Mouse (Mus musculus): Measurements from ENCODE around the gene Fosl1. TPM values are rescaled to one million over a fixed set of nuclear protein-coding genes. Genes with fewer than 3 reads are reported as not detected.
A peak's percentile ranks its signal among the peaks of the same experiment; 100 is the strongest.

Gene Fosl1
- polyA plus RNA-seq, 1 experiment from 2014 or later, result not detected

DNA sequence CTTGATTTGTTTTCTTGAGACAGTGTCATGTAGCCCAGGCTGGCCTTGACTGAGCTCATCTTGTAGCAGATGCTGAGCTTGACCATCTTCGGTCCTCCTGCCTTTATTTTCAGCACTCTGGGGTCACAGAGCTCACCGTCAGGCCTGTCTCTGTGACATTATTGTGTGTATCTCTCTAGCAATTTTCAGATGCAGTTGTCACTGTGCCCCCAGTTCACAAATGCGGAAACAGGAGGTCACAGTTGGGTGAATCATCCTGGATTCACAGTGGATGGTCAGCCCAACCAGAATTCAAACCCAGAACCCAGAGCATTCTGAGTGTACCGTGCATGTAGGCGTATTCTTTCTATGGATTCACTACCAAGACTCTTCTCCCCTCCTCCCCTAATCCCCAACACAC lies 1.6 kb upstream of the Fosl1 start:
- DNase-seq (ENCODE audit: low spot score) (no peak), ATAC-seq (replicated peaks; ENCODE audit: low FRiP score) (no peak)
- no peak overlapping the region for H3K4me2 ChIP-seq (ENCODE audit: low read depth, low read length, severe bottlenecking)
- no peak overlapping the region for H3K27ac ChIP-seq (ENCODE audit: low read depth, low read length)
- H3K9me3 ChIP-seq (ENCODE audit: control insufficient read depth, low read length), result no peaks in the 10 kb centered on the region
- H3K9ac ChIP-seq (ENCODE audit: low read length), result no peak overlapping the region
- 84% methylated on average over 5 of the region's 5 CpGs for WGBS
- H3K27me3 ChIP-seq (ENCODE audit: control insufficient read depth, insufficient read depth, low read length), result peaks cover 36% of the 10 kb centered on the region
- no peak overlapping the region for H3K4me3 ChIP-seq (ENCODE audit: low read depth, low read length)
- peaks cover 13% of the 10 kb centered on the region for H3K4me1 ChIP-seq (replicated peaks; ENCODE audit: control insufficient read depth, insufficient read depth, low read length)
- H3K36me3 ChIP-seq (ENCODE audit: control insufficient read depth, insufficient read depth, low read length), result no peaks in the 10 kb centered on the region

DNA sequence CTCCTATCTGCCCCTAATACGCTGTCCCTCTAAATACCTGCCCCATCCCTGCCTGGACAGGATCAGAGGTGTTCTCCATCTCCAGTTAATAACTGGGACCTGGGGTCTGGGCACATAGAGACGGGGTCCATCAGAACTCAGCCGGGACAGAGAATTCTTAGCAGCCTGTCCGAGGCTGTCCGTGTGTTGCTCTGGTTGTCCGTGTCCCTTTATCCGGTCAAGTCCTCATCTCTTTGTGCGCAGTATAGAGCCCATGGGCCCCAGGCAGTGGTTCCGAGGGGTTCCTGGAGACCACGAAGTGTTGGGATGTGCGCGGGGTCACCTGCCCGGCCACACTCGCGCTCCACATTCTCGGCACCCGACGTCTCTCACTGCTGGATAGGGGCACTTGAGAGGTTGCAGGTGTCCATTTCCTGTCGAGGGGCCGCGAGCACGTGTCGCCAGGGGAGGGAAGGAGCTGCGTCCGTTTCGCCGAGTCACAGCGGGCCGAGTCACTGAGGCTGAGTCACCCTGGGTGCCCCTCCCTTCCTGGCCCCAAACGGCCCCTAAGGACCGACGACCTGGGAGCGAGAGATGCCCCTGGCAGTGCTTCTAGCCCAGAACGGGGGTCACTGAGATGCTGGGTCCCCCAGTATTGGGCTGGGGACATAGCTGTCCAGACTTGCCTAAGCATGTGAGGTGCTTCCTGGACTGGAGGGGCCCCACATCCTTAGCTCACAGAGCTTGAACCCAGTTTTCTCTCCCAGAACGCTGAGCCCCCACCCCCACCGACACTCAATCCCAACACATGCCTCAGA lies 1.2 kb downstream of the Fosl1 start:
- no peak for DNase-seq (ENCODE audit: low spot score)
- Histone ChIP-seq H3K36me3 (ENCODE audit: control insufficient read depth, insufficient read depth, low read length) (no peaks in the 10 kb centered on the region), H3K9me3 (ENCODE audit: control insufficient read depth, low read length) (no peaks in the 10 kb centered on the region), H3K9ac (ENCODE audit: low read length) (no peak overlapping the region), H3K4me1 (replicated peaks; ENCODE audit: control insufficient read depth, insufficient read depth, low read length) (peaks cover 13% of the 10 kb centered on the region), H3K27ac (ENCODE audit: low read depth, low read length) (no peak overlapping the region), H3K4me3 (ENCODE audit: low read depth, low read length) (peak overlapping the region; percentile 50; the same call in 1 of the 2 replicates), H3K27me3 (ENCODE audit: control insufficient read depth, insufficient read depth, low read length) (peaks cover 36% of the 10 kb centered on the region), H3K4me2 (ENCODE audit: low read depth, low read length, severe bottlenecking) (peak overlapping the region; percentile 97)
- WGBS, result 7% methylated on average over 35 of the region's 36 CpGs
- no peak for ATAC-seq (replicated peaks; ENCODE audit: low FRiP score)

DNA sequence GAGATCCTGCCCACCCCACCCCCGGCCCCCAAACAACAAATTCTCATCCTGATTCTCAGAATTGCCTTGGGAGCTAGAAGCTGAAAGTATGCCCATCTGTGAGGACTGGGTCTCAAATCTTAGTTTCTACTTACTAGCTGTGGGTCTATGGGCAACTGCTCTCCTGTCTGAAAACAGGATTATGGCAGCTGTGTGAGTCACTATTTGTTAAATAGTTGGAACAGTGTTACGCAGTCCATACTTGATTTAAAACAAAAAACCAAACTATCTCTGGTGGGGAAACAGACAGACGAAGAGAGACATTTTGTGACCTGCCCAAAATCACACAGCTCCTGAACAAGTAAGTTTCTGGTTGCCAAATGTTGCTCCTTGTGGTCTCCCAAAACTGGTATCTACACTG lies 2.3 kb downstream of the Fosl1 start:
- no peaks in the 10 kb centered on the region for H3K9me3 ChIP-seq (ENCODE audit: control insufficient read depth, low read length)
- peaks cover 36% of the 10 kb centered on the region for H3K27me3 ChIP-seq (ENCODE audit: control insufficient read depth, insufficient read depth, low read length)
- H3K9ac ChIP-seq (ENCODE audit: low read length), result no peak overlapping the region
- DNase-seq (ENCODE audit: low spot score) (no peak), ATAC-seq (replicated peaks; ENCODE audit: low FRiP score) (no peak)
- H3K27ac ChIP-seq (ENCODE audit: low read depth, low read length), result no peak overlapping the region
- WGBS, result 93% methylated on average over 3 of the region's 3 CpGs
- peaks cover 13% of the 10 kb centered on the region for H3K4me1 ChIP-seq (replicated peaks; ENCODE audit: control insufficient read depth, insufficient read depth, low read length)
- no peak overlapping the region for H3K4me2 ChIP-seq (ENCODE audit: low read depth, low read length, severe bottlenecking)
- H3K4me3 ChIP-seq (ENCODE audit: low read depth, low read length), result no peak overlapping the region
- no peaks in the 10 kb centered on the region for H3K36me3 ChIP-seq (ENCODE audit: control insufficient read depth, insufficient read depth, low read length)

DNA sequence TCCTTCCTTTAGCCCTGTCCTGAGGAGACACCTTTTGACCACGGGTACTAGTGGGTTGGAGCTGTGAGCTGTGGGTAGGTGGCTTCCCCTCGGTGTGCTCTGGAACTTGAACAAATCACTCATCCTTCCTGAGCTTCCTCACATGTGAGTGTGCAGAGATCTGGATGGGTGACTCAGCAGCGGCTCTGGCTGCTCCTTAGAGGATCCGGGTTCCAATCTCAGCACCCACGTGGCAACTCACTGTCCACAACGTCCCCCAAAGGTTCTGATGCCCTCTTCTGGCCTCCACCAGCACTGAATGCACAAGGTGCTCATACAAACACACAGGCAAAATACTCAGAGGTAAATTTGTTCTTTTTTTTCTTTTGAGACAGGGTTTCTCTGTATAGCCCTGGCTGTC lies 4.4 kb downstream of the Fosl1 start:
- WGBS, result 71% methylated on average over 6 of the region's 6 CpGs
- DNase-seq (ENCODE audit: low spot score) (no peak), ATAC-seq (replicated peaks; ENCODE audit: low FRiP score) (no peak)
- H3K36me3 ChIP-seq (ENCODE audit: control insufficient read depth, insufficient read depth, low read length), result no peaks in the 10 kb centered on the region
- H3K4me3 ChIP-seq (ENCODE audit: low read depth, low read length), result no peak overlapping the region
- no peak overlapping the region for H3K9ac ChIP-seq (ENCODE audit: low read length)
- no peak overlapping the region for H3K27ac ChIP-seq (ENCODE audit: low read depth, low read length)
- H3K4me1 ChIP-seq (replicated peaks; ENCODE audit: control insufficient read depth, insufficient read depth, low read length), result peaks cover 26% of the 10 kb centered on the region
- H3K27me3 ChIP-seq (ENCODE audit: control insufficient read depth, insufficient read depth, low read length), result peaks cover 33% of the 10 kb centered on the region
- H3K9me3 ChIP-seq (ENCODE audit: control insufficient read depth, low read length), result no peaks in the 10 kb centered on the region
- no peak overlapping the region for H3K4me2 ChIP-seq (ENCODE audit: low read depth, low read length, severe bottlenecking)

DNA sequence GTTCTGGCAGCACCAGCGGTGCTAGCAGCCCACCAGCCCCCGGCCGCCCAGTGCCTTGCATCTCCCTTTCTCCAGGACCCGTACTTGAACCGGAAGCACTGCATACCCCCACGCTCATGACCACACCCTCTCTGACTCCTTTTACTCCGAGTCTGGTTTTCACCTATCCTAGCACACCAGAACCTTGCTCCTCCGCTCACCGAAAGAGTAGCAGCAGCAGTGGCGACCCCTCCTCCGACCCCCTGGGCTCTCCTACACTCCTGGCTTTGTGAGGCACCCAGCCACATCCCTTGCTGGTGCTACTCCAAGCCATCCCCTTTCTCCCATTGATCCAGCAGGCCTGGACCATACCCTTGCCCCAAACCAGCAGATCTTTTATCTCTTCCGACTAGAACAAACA lies 7.7 kb downstream of the Fosl1 start:
- H3K4me3 ChIP-seq (ENCODE audit: low read depth, low read length), result no peak overlapping the region

DNA sequence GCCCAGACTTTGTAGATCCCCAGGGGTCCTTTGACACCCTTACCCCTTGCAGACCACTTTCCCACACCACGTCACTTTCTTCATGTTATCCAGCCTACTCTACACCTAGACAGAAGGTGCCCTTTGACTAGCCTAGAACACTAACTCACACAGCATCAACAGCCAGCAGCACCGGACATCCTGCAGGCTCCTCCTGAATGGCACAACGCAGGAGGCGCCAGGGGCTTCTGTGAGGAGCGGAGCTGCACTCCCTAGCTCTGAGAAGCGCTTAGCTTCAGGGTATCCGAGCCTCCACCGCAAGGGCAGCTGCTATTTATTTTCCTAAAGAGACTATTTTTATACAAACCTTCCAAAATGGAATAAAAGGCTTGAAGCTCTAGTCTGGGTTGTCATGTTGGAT lies 8.2 kb downstream of the Fosl1 start:
- H3K4me3 ChIP-seq (ENCODE audit: low read depth, low read length), result peak overlapping the region; percentile 77; the same call in 1 of the 2 replicates
- H3K27ac ChIP-seq (ENCODE audit: low read depth, low read length), result no peak overlapping the region
- no peak for DNase-seq (ENCODE audit: low spot score)
- 62% methylated on average over 8 of the region's 8 CpGs for WGBS
- no peak for ATAC-seq (replicated peaks; ENCODE audit: low FRiP score)
- peak overlapping the region; percentile 99 for H3K4me2 ChIP-seq (ENCODE audit: low read depth, low read length, severe bottlenecking)
- peaks cover 6% of the 10 kb centered on the region; the same call in 1 of the 2 replicates for H3K27me3 ChIP-seq (ENCODE audit: control insufficient read depth, insufficient read depth, low read length)
- peaks cover 16% of the 10 kb centered on the region; the same call in 1 of the 2 replicates for H3K4me1 ChIP-seq (replicated peaks; ENCODE audit: control insufficient read depth, insufficient read depth, low read length)
- no peaks in the 10 kb centered on the region for H3K9me3 ChIP-seq (ENCODE audit: control insufficient read depth, low read length)
- no peaks in the 10 kb centered on the region for H3K36me3 ChIP-seq (ENCODE audit: control insufficient read depth, insufficient read depth, low read length)
- H3K9ac ChIP-seq (ENCODE audit: low read length), result no peak overlapping the region; the same call in 1 of the 2 replicates

More for the DNA sequence above, 7.7 kb downstream of the Fosl1 start:
- ATAC-seq (replicated peaks; ENCODE audit: low FRiP score) (no peak), DNase-seq (ENCODE audit: low spot score) (no peak)
- H3K4me1 ChIP-seq (replicated peaks; ENCODE audit: control insufficient read depth, insufficient read depth, low read length), result peaks cover 16% of the 10 kb centered on the region; the same call in 1 of the 2 replicates
- peaks cover 8% of the 10 kb centered on the region; the same call in 1 of the 2 replicates for H3K27me3 ChIP-seq (ENCODE audit: control insufficient read depth, insufficient read depth, low read length)
- H3K9ac ChIP-seq (ENCODE audit: low read length), result no peak overlapping the region
- H3K27ac ChIP-seq (ENCODE audit: low read depth, low read length), result no peak overlapping the region
- H3K36me3 ChIP-seq (ENCODE audit: control insufficient read depth, insufficient read depth, low read length), result no peaks in the 10 kb centered on the region
- whole genome bisulfite sequencing, result 87% methylated on average over 12 of the region's 12 CpGs
- H3K4me2 ChIP-seq (ENCODE audit: low read depth, low read length, severe bottlenecking), result peak overlapping the region; percentile 99
- H3K9me3 ChIP-seq (ENCODE audit: control insufficient read depth, low read length), result no peaks in the 10 kb centered on the region

DNA sequence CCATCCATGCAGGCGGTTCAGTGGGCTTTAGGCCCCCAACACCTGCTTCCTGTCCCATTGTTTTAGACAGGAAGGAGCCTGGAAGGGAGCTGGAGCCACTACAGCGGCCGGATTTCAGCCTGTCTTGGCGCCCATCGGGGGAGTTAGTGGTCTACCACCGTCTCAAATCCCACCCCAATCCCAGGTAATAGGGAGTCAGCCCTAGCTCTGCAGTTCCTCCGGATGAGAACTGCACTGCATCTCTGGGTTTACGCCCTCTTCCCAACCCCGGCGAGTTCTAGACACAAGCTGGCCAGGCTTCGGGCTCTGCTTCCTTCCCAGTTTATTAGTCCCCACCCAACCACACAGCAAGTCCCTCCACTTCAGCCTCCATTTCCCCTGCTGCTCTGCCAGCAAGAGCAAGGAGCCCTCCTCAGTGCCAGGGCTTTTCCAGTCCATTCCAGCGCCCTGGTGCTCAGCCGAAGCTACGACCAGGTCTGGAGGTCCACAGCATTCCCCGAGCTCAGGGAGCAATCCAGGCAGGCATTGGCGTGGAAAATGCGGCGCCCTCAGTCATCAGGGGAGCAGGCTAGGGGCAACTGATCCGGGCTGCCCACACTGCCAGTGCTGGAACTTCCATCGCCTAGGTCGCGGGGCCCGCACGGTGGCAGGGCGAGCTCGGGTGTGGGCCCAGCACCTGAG lies 9.0 kb downstream of the Fosl1 start:
- Histone ChIP-seq H3K9me3 (ENCODE audit: control insufficient read depth, low read length) (no peaks in the 10 kb centered on the region), H3K36me3 (ENCODE audit: control insufficient read depth, insufficient read depth, low read length) (no peaks in the 10 kb centered on the region), H3K27me3 (ENCODE audit: control insufficient read depth, insufficient read depth, low read length) (peaks cover 6% of the 10 kb centered on the region; the same call in 1 of the 2 replicates), H3K27ac (ENCODE audit: low read depth, low read length) (peak overlapping the region; percentile 74; the same call in 1 of the 2 replicates), H3K4me3 (ENCODE audit: low read depth, low read length) (peak overlapping the region; percentile 77), H3K9ac (ENCODE audit: low read length) (peak overlapping the region; percentile 79), H3K4me1 (replicated peaks; ENCODE audit: control insufficient read depth, insufficient read depth, low read length) (peaks cover 19% of the 10 kb centered on the region; the same call in 1 of the 2 replicates), H3K4me2 (ENCODE audit: low read depth, low read length, severe bottlenecking) (peak overlapping the region; percentile 99)
- ATAC-seq (replicated peaks; ENCODE audit: low FRiP score) (no peak; the same call in 1 of the 2 replicates), DNase-seq (ENCODE audit: low spot score) (no peak)
- WGBS, result 4% methylated on average over 26 of the region's 26 CpGs

DNA sequence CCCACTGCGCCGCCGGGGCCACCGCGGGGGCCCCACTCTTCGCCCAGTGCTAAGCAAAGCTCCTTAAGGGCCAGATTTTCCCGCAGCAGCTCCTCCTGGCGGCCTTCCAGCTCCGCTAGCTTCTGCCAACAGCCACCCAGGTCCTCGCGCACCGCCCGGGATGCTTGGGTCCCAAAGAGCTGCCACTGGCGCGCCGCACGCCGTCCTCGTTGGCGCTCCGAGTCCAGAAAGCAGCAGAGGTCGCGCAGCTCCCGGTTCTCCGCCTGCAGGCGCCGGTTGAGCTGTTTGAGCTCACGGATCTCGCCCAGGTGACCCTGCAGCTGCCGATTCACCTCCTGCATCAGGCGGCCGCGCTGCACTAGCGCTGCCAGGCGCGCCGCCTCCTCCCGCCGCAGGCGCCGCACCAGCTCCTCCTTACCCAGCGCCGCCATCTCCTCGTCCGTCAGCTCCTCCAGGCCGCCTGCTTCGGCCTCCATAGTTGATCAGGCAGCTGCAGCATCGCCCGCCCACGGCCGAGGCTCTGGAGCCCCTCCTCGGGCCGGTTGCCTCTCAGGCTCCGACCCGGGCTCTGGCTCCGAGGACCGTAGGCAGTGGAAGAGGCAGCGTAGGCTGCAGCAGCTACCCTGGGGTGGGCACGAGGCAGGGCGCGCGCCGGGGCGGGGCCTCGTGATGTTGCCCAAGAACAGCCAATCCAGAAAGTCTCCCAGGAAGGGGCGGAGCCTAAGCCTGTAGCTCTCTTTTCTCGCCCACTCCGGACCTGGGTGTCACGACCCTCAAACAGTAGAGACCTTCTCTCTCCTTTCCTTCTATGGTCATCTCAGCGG lies 9.8 kb downstream of the Fosl1 start:
- no peaks in the 10 kb centered on the region for H3K9me3 ChIP-seq (ENCODE audit: control insufficient read depth, low read length)
- peak overlapping the region; percentile 99 for H3K4me2 ChIP-seq (ENCODE audit: low read depth, low read length, severe bottlenecking)
- peaks cover 21% of the 10 kb centered on the region; the same call in 1 of the 2 replicates for H3K4me1 ChIP-seq (replicated peaks; ENCODE audit: control insufficient read depth, insufficient read depth, low read length)
- DNase-seq (ENCODE audit: low spot score) (peak; percentile 96), ATAC-seq (replicated peaks; ENCODE audit: low FRiP score) (peak; percentile 93)
- H3K27ac ChIP-seq (ENCODE audit: low read depth, low read length), result peak overlapping the region; percentile 74
- WGBS, result under 1% methylated on average over 70 of the region's 70 CpGs
- H3K27me3 ChIP-seq (ENCODE audit: control insufficient read depth, insufficient read depth, low read length), result peaks cover 6% of the 10 kb centered on the region; the same call in 1 of the 2 replicates
- H3K36me3 ChIP-seq (ENCODE audit: control insufficient read depth, insufficient read depth, low read length), result no peaks in the 10 kb centered on the region
- H3K4me3 ChIP-seq (ENCODE audit: low read depth, low read length), result peak overlapping the region; percentile 77
- H3K9ac ChIP-seq (ENCODE audit: low read length), result peak overlapping the region; percentile 79

All from forebrain, embryonic 11.5 days (tissue).